Mouse (Mus musculus) cortical plate, adult 2 months (tissue): Measurements from ENCODE around the gene Zfp646.

Experiments
- CTCF ChIP-seq: fragments of 200-500 bp; IDR thresholded peaks from 2 replicates; pipeline ENCODE4 v1.5.1; 2011; ENCODE audit warnings: mild to moderate bottlenecking, control low read depth, low read length; ENCODE audit not compliant: insufficient read depth; ENCODE audit errors: extremely low read depth
- POLR2A ChIP-seq: fragments of 200-500 bp; IDR thresholded peaks from 2 replicates; pipeline ENCODE4 v1.6.1; 2011; ENCODE audit warnings: mild to moderate bottlenecking, low read length, control low read depth; ENCODE audit not compliant: insufficient read depth; ENCODE audit errors: extremely low read depth

- no peak for TF ChIP-seq POLR2A
- TF ChIP-seq CTCF: no peak
Observed at GRCm38 (mm10) chr7:127879301-127879700, 3.3 kb downstream of the Zfp646 start.
